Mouse (Mus musculus): ENCODE measurements around the gene Papss1. TPM values are rescaled to one million over a fixed set of nuclear protein-coding genes. Genes with fewer than 3 reads are reported as not detected.

Papss1 gene
- polyA plus RNA-seq, 1 experiment from 2014 or later: 82.7 TPM

DNA sequence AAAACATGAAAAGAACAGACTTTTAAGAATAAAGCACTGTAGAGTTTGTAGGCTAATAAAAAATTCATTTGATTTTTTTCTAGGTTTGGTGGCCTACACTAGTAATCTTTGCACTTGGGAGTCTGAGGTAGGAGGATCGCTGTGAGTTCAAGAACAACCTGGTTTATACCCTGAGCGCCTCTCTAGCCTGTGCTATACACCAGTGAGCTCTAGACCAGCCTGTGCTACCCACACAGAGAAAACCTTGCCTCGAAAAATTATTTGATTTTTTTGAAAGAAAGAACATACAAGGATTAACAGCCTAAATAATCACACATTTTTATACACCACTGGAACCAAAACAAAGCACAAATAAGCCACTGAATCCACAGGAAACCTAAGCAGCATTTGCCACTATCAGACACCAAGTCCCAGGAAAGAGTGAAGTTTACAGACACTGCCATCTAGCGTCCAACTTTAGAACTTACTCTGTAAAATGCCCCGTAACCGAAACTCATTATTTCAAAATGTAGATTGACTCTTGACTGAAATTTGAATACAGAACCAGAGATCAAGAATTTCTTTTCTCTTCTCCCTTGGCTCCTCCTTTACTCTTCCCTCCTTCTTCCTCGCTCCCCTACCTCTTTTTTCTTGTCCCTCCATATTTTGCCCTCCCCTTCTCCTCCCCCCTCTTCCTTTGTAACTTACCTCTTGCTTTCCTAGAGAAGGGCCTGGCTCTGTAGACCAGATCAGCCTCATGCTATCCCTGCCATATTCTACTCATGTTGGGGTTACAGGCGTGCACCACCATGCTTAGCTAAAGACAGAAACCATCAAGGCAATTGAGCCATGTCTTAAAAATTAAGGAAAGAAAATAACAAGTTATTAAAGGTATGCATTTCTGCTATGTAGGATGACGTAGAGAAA is 12.0 kb upstream of the Papss1 start:
- H3K27me3 ChIP-seq (ENCODE audit: low read depth, poor library complexity, severe bottlenecking): no peaks in the 10 kb centered on the region
- WGBS: 46% methylated on average over 9 of the region's 9 CpGs
- no peak overlapping the region for H3K27ac ChIP-seq
- H3K4me3 ChIP-seq: no peak overlapping the region
- no peak for DNase-seq (ENCODE audit: low spot score)
- H3K36me3 ChIP-seq: no peaks in the 10 kb centered on the region
- H3K9me3 ChIP-seq (replicated peaks): no peaks in the 10 kb centered on the region
- no peaks in the 10 kb centered on the region for H3K4me1 ChIP-seq

DNA sequence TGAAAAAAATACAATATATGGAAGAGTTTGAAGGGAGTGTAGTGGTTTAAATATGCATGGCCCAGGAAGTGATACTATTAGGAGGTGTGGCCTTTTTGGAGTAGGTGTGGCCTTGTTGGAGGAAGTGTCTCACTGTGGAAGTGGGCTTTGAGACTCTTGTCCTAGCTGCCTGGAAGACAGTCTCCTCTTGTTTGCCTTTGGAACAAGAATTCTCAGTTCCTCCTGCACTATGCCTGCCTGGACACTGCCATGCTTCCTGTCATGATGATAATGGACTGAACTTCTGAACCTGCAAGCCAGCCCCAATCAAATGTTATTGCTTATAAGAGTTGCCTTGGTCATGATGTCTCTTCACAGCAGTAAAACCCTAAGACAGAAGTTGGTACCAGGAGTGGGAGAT is 8.8 kb upstream of the Papss1 start:
- no peaks in the 10 kb centered on the region for H3K9me3 ChIP-seq (replicated peaks)
- H3K27me3 ChIP-seq (ENCODE audit: low read depth, poor library complexity, severe bottlenecking): no peaks in the 10 kb centered on the region
- H3K36me3 ChIP-seq: no peaks in the 10 kb centered on the region
- H3K4me1 ChIP-seq: peaks cover 11% of the 10 kb centered on the region
- no peak overlapping the region for H3K27ac ChIP-seq
- no peak for DNase-seq (ENCODE audit: low spot score)
- H3K4me3 ChIP-seq: no peak overlapping the region

DNA sequence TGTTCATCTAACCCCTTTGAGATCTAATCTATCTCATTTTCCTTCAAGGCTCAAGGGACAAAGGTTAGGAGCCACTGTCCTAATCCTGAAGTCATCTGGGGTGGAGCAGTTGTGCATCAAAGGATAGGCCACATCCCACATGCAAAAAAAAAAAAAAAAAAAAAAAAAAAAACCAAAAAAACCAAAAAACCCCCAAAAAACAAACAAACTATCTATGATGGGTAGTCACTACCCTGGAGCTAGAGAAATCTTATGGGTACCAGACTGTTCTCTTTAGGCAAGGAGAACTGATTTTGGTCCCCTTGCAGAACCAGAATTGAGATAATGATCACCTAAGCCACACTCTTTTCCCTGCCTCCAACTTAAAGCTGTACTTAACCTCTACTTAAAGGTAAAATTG is 3.0 kb upstream of the Papss1 start:
- peaks cover 32% of the 10 kb centered on the region for H3K4me1 ChIP-seq
- H3K36me3 ChIP-seq: no peaks in the 10 kb centered on the region
- DNase-seq (ENCODE audit: low spot score): no peak
- H3K27me3 ChIP-seq (ENCODE audit: low read depth, poor library complexity, severe bottlenecking): no peaks in the 10 kb centered on the region
- H3K9me3 ChIP-seq (replicated peaks): no peaks in the 10 kb centered on the region
- no peak overlapping the region for H3K27ac ChIP-seq
- no peak overlapping the region for H3K4me3 ChIP-seq

DNA sequence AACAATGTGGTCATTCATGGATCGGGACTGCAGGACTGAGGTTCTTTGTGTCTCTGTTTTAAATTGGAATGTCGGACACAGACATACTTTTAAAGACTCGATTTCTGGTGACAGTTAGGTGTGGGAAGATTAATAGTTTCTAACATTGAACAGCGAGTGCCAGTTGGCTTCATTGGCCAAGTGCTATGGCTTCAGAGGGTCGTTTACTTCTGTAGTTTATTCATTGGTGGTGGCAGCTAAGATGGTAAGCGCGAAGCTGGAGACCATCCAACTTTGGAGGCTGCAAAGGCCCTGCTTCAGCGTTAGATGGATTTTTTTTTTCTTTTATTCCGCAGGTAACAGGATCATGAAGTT is 666 bp downstream of the Papss1 start:
- DNase-seq (ENCODE audit: low spot score): no peak
- H3K4me1 ChIP-seq: peaks cover 26% of the 10 kb centered on the region
- H3K27ac ChIP-seq: peak overlapping the region; percentile 95

DNA sequence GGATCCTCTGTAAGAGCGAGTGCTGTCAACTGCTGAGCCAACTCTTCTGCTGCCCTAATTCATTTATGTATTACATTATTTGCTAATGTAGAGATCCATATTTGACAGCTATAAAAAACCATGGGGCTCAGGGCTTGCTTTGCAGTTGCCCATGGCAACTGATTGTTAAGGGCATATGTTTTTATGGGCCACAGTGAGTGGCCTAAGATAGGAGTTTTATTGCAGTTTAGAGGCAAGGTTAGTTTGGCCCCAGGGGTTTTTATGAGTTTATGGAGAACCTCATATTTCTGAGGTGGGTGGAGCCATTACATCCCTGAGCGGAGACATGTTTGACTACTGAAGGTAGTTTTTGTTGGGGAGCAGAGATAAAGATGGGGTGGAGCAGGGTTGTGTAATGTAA is 1.7 kb downstream of the Papss1 start:
- Histone ChIP-seq H3K9me3 (replicated peaks) (no peaks in the 10 kb centered on the region), H3K4me1 (peaks cover 23% of the 10 kb centered on the region), H3K4me3 (0 out of 2 replicates have a peak overlapping the region, but pooled peaks have one; percentile 81), H3K36me3 (peaks cover 11% of the 10 kb centered on the region), H3K27ac (no peak overlapping the region), H3K27me3 (ENCODE audit: low read depth, poor library complexity, severe bottlenecking) (no peaks in the 10 kb centered on the region)
- 90% methylated on average over 2 of the region's 2 CpGs for WGBS
- no peak for DNase-seq (ENCODE audit: low spot score)

More for the DNA sequence above, 666 bp downstream of the Papss1 start:
- Histone ChIP-seq H3K9me3 (replicated peaks) (no peaks in the 10 kb centered on the region), H3K27me3 (ENCODE audit: low read depth, poor library complexity, severe bottlenecking) (no peaks in the 10 kb centered on the region), H3K4me3 (peak overlapping the region; percentile 81), H3K36me3 (peaks cover 11% of the 10 kb centered on the region)
- WGBS: 8% methylated on average over 9 of the region's 9 CpGs

DNA sequence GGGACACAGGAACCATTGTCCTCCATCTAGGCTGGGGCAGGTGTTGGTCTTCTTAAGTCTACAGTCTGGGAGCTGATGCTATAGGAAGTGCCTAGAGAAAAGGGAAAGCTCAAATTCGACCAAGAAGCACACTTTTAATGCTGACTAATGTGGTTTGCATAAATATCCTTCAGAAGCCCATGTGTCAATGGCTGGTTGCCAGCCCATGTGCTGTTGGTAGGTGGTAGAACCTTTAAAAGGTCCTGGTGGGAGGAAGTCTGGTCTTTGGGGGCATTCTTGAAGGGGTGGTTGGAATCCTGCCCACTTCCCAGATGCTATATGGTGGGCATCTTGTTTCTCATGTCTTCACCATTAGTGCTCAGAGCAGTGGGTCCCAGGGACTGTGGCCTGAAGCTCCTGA is 5.9 kb downstream of the Papss1 start:
- no peak overlapping the region for H3K27ac ChIP-seq
- WGBS: 68% methylated on average over 1 of the region's 1 CpGs
- no peak for DNase-seq (ENCODE audit: low spot score)

DNA sequence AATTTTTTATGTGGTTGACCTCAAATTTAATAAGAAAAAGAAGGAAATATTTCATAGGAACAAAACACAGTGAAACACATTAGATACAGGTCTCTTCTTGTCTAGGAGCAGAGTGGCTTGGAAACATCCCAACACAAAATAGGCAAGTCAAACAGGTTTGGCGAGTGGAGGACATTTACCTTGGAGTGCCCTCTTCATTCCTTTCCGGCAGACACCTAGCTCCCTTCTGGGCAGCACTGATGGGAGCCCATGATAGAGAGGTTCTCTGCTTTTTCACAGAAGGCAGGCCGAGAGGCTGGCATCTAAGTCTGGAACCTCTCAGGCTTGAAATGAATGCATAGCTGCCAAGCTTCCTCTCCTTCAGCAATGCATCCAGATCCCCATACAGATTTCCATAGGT is 9.0 kb downstream of the Papss1 start:
- Histone ChIP-seq H3K27ac (no peak overlapping the region), H3K4me3 (no peak overlapping the region), H3K4me1 (no peaks in the 10 kb centered on the region), H3K36me3 (peaks cover 28% of the 10 kb centered on the region), H3K9me3 (replicated peaks) (no peaks in the 10 kb centered on the region), H3K27me3 (ENCODE audit: low read depth, poor library complexity, severe bottlenecking) (no peaks in the 10 kb centered on the region)
- no peak for DNase-seq (ENCODE audit: low spot score)
- WGBS: 85% methylated on average over 3 of the region's 3 CpGs

More for the DNA sequence above, 5.9 kb downstream of the Papss1 start:
- peaks cover 13% of the 10 kb centered on the region for H3K4me1 ChIP-seq
- no peak overlapping the region for H3K4me3 ChIP-seq
- H3K36me3 ChIP-seq: peaks cover 22% of the 10 kb centered on the region
- H3K27me3 ChIP-seq (ENCODE audit: low read depth, poor library complexity, severe bottlenecking): no peaks in the 10 kb centered on the region
- H3K9me3 ChIP-seq (replicated peaks): no peaks in the 10 kb centered on the region

DNA sequence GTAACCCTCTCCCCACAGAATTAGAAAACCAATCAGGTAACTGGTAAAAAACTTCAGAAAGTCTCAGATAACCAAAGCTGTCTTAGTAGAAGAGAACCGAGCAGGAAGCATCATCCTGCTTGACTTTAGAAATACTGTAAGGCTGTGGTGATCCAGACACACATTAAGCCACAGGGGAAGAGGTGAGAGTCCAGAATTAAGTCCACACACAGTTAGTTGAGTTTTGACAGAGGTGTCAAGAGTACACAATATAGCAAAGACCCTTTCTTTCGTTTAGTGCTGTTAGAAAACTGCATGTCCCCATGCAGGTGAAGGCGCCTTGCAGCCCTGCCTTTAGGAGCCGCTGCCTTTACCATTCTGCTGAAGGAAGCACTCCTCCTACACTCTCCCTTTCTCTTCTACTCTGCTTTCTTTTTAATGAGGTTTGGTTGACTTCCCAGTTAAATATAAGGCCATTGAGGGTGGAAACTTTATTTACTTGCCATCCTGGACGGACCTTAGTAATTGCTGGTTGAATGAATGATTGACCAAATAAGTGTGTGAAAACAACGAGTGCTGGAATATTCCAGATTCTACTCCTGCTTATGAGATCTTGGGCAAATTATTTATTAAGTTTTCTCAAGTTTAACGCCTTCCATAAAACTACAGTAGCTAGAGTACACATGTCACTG is 14.0 kb downstream of the Papss1 start:
- DNase-seq (ENCODE audit: low spot score): no peak
- Histone ChIP-seq H3K4me3 (no peak overlapping the region), H3K36me3 (peaks cover 60% of the 10 kb centered on the region), H3K27me3 (ENCODE audit: low read depth, poor library complexity, severe bottlenecking) (no peaks in the 10 kb centered on the region), H3K27ac (no peak overlapping the region), H3K4me1 (no peaks in the 10 kb centered on the region), H3K9me3 (replicated peaks) (no peaks in the 10 kb centered on the region)
- whole genome bisulfite sequencing: 96% methylated on average over 7 of the region's 7 CpGs

DNA sequence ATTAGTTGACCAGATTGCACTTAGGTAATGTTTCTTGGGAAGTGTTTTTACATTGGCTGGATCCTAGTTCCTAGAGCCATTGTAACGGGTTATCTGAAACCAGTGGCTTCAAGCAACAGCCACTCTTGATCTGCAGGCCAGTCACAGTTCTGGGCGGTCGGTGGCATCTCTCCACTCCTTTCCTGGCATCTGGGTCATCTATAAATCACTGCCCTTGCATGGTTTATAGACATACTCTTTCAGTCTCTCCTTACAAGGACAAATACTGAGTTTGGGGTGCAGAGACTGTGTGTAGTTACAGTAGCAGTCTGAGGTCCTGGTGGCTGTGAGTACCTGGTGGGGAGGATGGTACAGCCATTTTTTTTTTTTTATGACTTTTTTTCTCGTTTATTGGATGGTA is 15.5 kb downstream of the Papss1 start:
- Histone ChIP-seq H3K27me3 (ENCODE audit: low read depth, poor library complexity, severe bottlenecking) (no peaks in the 10 kb centered on the region), H3K4me3 (no peak overlapping the region), H3K9me3 (replicated peaks) (no peaks in the 10 kb centered on the region), H3K36me3 (peaks cover 64% of the 10 kb centered on the region), H3K4me1 (no peaks in the 10 kb centered on the region), H3K27ac (no peak overlapping the region)
- no peak for DNase-seq (ENCODE audit: low spot score)
- WGBS: 84% methylated on average over 4 of the region's 4 CpGs

DNA sequence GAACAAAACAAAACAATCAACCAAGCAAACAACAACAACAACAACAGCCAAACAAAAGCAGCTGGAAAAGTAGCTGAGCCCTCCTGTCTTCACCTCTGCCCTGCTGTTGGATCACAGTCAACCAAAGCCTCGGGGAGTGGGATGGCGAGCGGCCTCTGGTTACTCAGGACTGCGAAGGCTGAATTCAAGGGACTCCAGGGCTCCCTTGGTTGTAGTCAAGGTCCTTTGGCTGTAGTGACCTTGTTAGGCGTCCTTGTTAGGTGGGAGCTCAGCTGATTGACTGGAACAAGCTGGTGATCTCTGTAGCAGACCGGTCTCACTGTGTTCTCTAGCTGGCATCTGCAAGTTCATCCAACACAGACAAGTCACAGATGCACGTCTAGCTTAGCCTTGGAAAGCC is 16.5 kb downstream of the Papss1 start:
- WGBS: 92% methylated on average over 7 of the region's 7 CpGs
- H3K27me3 ChIP-seq (ENCODE audit: low read depth, poor library complexity, severe bottlenecking): no peaks in the 10 kb centered on the region

DNA sequence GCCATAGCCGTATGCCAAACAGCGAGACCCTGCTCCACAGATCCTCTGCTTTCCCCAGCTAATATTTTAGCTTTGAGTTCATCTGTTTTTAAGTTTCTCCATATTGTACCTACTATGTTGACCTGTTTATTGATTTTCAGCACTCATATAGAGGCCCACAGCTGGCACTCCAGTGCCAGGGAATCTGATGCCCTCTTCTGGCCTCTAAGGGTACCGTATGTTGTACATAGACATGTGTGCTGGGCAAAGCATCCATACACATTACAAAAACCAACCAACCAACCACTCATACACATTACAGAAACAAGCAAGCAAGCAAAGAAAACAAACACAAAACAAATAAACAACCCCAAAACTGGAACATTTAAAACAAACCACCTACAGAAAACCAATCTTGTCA is 22.2 kb downstream of the Papss1 start:
- peaks cover 89% of the 10 kb centered on the region for H3K36me3 ChIP-seq
- 98% methylated on average over 3 of the region's 3 CpGs for WGBS
- no peak for DNase-seq (ENCODE audit: low spot score)
- H3K9me3 ChIP-seq (replicated peaks): no peaks in the 10 kb centered on the region
- H3K4me1 ChIP-seq: no peaks in the 10 kb centered on the region
- no peak overlapping the region for H3K27ac ChIP-seq
- H3K4me3 ChIP-seq: no peak overlapping the region
- H3K27me3 ChIP-seq (ENCODE audit: low read depth, poor library complexity, severe bottlenecking): no peaks in the 10 kb centered on the region

More for the DNA sequence above, 16.5 kb downstream of the Papss1 start:
- H3K27ac ChIP-seq: no peak overlapping the region
- no peak for DNase-seq (ENCODE audit: low spot score)
- no peak overlapping the region for H3K4me3 ChIP-seq
- no peaks in the 10 kb centered on the region for H3K9me3 ChIP-seq (replicated peaks)
- H3K4me1 ChIP-seq: no peaks in the 10 kb centered on the region
- H3K36me3 ChIP-seq: peaks cover 74% of the 10 kb centered on the region

DNA sequence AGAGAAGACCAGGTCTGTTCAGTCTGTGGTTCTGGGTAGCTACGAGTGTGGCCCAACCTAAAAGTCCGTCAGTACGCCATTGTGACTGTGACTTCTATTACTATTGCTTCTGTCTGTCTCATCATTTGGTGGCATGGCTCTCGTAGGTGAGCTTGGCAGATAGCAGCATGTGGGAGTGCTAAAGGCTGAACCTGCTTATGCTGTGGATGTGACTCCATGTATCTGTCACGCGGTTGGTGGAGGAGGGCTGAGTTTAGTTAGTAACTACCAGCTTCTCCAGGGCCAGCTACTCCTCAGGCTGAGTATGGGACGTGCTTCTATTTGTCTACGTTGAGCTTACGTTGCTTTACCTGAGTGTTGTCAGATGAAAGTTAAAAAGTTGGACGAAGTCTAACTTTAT is 23.4 kb downstream of the Papss1 start:
- DNase-seq (ENCODE audit: low spot score): no peak
- 94% methylated on average over 10 of the region's 10 CpGs for WGBS
- no peak overlapping the region for H3K27ac ChIP-seq
- no peaks in the 10 kb centered on the region for H3K4me1 ChIP-seq
- H3K9me3 ChIP-seq (replicated peaks): no peaks in the 10 kb centered on the region
- no peaks in the 10 kb centered on the region for H3K27me3 ChIP-seq (ENCODE audit: low read depth, poor library complexity, severe bottlenecking)
- H3K36me3 ChIP-seq: peaks cover 81% of the 10 kb centered on the region
- no peak overlapping the region for H3K4me3 ChIP-seq

DNA sequence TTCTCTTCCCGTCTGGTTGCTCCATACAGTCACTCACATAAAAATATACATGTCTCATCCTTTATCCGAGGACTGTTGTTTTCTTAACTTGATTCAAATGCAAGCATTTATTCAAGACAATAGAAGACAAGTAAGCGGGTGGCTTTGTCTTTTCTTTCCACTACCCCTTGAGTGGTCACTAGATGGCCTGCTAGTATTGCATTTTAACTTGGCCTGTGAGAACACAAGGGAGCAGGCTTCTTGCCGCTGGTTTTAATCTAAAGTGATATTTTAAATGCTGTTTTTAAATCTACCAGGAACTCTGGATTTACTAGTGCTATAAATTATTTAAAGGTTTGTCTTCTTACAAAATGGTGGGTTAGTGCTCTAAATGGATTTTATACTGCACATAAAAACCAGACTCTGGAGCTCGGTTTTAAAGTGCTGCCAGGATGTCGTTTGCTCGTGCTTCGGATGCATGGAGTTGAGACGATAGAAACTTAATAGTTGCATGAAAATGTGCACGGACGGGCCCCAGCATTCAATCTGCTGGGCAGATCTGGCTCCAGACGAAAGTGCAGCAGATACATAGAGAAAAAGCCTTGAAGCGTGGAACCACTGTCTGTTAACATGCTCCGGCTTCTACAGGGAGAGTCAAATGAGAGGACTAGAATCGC is 28.7 kb downstream of the Papss1 start:
- 69% methylated on average over 15 of the region's 15 CpGs for WGBS
- Histone ChIP-seq H3K9me3 (replicated peaks) (no peaks in the 10 kb centered on the region), H3K27me3 (ENCODE audit: low read depth, poor library complexity, severe bottlenecking) (no peaks in the 10 kb centered on the region), H3K4me3 (no peak overlapping the region), H3K4me1 (peaks cover 4% of the 10 kb centered on the region; the same call in 1 of the 2 replicates), H3K27ac (no peak overlapping the region; the same call in 1 of the 2 replicates), H3K36me3 (peaks cover 61% of the 10 kb centered on the region)
- DNase-seq (ENCODE audit: low spot score): no peak

Data from limb, embryonic 10.5 days (tissue).